Mouse (Mus musculus) layer of hippocampus, postnatal 14 days (tissue): Measurements from ENCODE around the gene Dnm2. TPM values are rescaled to one million over a fixed set of nuclear protein-coding genes. Genes with fewer than 3 reads are reported as not detected.
"Not testable (repeated sequence)": the region's sequence is repeated elsewhere in the genome, so short reads cannot be mapped to it uniquely, and the experiment has no call there.

Experiments used
- DNase-seq, 2 experiments: peaks; one replicate each; pipeline ENCODE4 v3.0.0; 2021 to 2022; ENCODE audit warnings: low spot score in 2 of 2, mixed read lengths in 1 of 2
- microRNA-seq, 2 experiments: library from miRNA; unstranded; fragments of <30 nt; microRNA quantifications; one replicate each; pipeline ENCODE4 v1.2.0; 2021
- total RNA-seq, 2 experiments: library from RNA; stranded (reverse); gene quantifications; 2 replicates each; pipeline ENCODE4 v1.2.3; 2021

The Dnm2 gene
- total RNA-seq, 2 experiments from 2014 or later = 70.0 to 77.2 TPM

- no peak for DNase-seq
Observed at GRCm38 (mm10) chr9:21539981-21540753, 115.5 kb downstream of the Dnm2 start.

- DNase-seq = not testable (repeated sequence)
Observed at GRCm38 (mm10) chr9:21542001-21542400, 117.3 kb downstream of the Dnm2 start.

DNA sequence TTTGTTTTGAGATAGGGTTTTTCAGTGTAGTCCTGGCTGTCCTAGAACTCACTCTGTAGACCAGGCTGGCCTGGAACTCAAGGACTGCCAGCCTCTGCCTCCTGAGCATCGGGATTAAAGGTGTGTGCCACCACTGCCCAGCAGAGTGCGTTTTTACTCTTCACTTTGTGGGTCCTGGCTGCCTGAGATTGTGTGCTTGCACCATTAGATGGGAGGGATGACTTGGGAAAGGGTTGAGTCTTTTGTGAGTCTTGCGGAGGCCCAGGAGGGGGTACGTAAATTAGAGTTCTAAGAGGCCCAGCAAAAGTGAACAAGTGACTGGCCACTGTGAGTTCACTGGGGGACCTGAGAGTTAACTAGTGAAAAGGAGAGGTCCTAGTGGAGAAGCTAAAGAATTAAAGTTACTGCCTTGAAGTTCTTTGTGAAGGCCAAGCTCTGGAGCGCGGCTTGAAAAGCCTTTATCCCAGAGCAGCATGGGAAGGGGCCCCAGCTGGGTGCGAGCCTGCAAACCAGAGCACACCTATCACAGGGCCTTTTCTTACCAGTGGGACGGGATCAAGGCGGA lies 120.7 kb downstream of the Dnm2 start:
- no peak for DNase-seq

DNA sequence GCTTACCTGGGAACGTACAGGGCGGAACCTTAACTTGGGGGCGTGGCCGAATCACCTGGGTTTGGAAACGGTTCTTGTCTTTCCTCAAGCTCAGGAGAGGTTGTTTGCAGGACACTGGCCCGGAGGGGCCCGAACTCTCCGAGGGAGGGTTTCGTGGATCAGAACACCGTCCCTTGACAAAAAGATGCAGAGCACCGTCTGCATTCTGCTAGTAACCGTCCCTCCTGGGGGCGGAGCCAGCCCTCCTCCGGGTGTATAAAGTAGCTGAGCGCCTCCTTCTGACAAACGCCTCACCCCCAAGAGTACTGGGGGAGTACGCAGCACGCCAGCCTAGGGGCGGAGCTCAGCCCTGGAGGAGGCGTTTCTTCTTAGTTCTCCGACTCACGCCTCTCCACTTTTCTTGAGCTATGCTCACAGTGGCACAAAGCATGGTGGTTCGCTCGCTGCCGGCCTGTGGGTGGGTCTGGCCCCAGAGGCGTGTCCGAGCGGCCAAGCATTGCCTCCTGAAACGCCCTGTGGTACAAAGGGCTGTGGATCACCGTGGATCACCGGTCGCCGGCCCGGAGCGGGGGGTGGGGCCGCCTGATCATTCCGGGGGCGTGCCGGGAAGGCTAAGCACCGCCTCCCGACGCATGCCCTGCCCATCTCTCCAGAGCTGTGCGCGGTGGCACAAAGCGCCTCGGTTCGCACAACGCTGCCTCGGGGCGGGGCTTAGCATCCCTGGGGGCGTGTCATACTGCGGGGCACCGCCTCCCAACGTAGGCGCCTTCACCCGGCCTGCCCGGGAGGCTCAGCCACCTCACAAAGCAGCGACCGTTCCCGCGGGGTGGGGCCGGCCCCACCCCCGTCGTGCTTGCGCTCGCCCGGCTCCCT lies 121.4 kb downstream of the Dnm2 start:
- peak; percentile 98 to 99 for DNase-seq

- DNase-seq = peak in 1 of 2 experiments; percentile 61
Observed at GRCm38 (mm10) chr9:21546789-21547074, 122.0 kb downstream of the Dnm2 start, which contains the start of gene Carm1. TSS of gene Carm1 (plus strand) at chr9:21546894.

DNA sequence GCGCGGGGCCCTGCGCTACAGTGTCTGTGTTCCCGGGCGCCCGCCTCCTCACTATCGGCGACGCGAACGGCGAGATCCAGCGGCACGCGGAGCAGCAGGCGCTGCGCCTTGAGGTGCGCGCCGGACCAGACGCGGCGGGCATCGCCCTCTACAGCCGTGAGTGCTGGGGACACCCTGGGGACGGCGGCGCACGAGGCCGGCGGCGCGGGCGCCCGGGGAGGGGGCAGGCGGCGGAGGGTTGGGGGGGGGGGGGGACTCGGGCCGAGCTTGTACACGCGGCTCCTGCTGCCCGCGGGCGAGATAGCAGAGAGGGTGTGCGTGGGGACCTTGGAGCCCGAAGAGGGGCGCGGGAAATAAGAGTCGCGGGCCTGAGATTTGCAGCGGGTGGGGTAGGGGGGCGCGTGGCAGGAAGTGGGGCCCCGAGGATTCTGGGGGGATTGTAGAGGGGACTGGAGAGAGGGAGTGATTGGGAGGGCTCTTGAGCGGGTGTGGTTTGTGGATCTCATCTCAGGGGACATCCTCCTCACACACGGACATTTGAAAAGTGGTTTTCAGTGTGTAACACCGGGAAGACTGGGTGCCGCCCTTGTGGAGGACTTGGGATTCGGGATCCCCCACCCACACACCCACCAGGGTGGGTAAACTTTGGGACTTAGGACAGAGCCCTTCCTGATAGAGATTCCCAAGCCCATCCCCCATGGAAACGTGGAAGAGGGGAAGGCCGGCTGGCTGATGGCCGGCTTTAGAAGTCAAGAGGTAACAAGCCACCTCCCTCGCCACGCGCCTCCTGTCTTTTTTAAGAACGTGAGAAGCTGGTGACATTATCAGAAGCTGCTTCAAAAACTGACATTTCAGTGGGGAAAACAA lies 122.6 kb downstream of the Dnm2 start:
- peak; percentile 27 to 59 for DNase-seq

GRCm38 (mm10) chr9:21551049-21551448 lies 126.3 kb downstream of the Dnm2 start:
- DNase-seq = no peak

GRCm38 (mm10) chr9:21553607-21554273 lies 129.0 kb downstream of the Dnm2 start:
- DNase-seq = no peak

- DNase-seq = no peak
Observed at GRCm38 (mm10) chr9:21555198-21555742, 130.6 kb downstream of the Dnm2 start.

- DNase-seq = no peak
Observed at GRCm38 (mm10) chr9:21556996-21557395, 132.3 kb downstream of the Dnm2 start.

Small RNAs within 50 kb of the gene (microRNA-seq; reads per million reads assigned to microRNA genes)
- 0 reads per million in 2 experiments for gene Mir199a-1

Other genes starting within 250 kb of the Dnm2 start
- gene Keap1, start 185.5 kb upstream of the Dnm2 start, total RNA-seq = 10 to 100 TPM; 52.5 to 55.7 TPM
- 1 to 10 TPM; 8.8 to 9.7 TPM for gene S1pr5, start 176.5 kb upstream of the Dnm2 start, total RNA-seq
- gene Atg4d, start 159.6 kb upstream of the Dnm2 start, total RNA-seq = 10 to 100 TPM; 33.5 to 39.3 TPM
- 10 to 100 TPM; 32.1 to 33.4 TPM for gene Kri1, start 136.9 kb upstream of the Dnm2 start, total RNA-seq
- gene Cdkn2d, start 133.5 kb upstream of the Dnm2 start, total RNA-seq = 10 to 100 TPM; 58.9 to 62.0 TPM
- under 1 TPM in 1 of 2 experiments, not detected in 1; 0.50 TPM for gene Ap1m2, start 112.6 kb upstream of the Dnm2 start, total RNA-seq
- gene Slc44a2, start 104.2 kb upstream of the Dnm2 start, total RNA-seq = 10 to 100 TPM; 53.4 to 61.0 TPM
- gene Ilf3, start 57.0 kb upstream of the Dnm2 start, total RNA-seq = 10 to 100 TPM; 78.1 to 91.5 TPM
- 10 to 100 TPM; 32.0 to 33.9 TPM for gene Qtrt1, start 13.1 kb upstream of the Dnm2 start, total RNA-seq
- 10 to 100 TPM; 13.7 to 15.0 TPM for gene Tmed1, start 85.3 kb downstream of the Dnm2 start, total RNA-seq
- under 1 TPM; 0.51 to 0.64 TPM for gene AB124611, start 101.3 kb downstream of the Dnm2 start, total RNA-seq
- 10 to 100 TPM; 66.5 to 68.8 TPM for gene Carm1, start 122.0 kb downstream of the Dnm2 start, total RNA-seq
- gene Timm29, start 167.8 kb downstream of the Dnm2 start, total RNA-seq = 10 to 100 TPM; 54.3 to 56.9 TPM
- 10 to 100 TPM; 14.7 to 15.9 TPM for gene Yipf2, start 167.9 kb downstream of the Dnm2 start, total RNA-seq
- gene Smarca4, start 191.3 kb downstream of the Dnm2 start, total RNA-seq = 100 to 1,000 TPM; 121 to 123 TPM